Mouse (Mus musculus) testis, postnatal 14 days (tissue): ENCODE data around the gene Traf3.

Experiments used
- DNase-seq: peaks from one replicate; pipeline ENCODE4 v3.0.0; 2021; ENCODE audit warnings: low spot score

The Traf3 gene

DNA sequence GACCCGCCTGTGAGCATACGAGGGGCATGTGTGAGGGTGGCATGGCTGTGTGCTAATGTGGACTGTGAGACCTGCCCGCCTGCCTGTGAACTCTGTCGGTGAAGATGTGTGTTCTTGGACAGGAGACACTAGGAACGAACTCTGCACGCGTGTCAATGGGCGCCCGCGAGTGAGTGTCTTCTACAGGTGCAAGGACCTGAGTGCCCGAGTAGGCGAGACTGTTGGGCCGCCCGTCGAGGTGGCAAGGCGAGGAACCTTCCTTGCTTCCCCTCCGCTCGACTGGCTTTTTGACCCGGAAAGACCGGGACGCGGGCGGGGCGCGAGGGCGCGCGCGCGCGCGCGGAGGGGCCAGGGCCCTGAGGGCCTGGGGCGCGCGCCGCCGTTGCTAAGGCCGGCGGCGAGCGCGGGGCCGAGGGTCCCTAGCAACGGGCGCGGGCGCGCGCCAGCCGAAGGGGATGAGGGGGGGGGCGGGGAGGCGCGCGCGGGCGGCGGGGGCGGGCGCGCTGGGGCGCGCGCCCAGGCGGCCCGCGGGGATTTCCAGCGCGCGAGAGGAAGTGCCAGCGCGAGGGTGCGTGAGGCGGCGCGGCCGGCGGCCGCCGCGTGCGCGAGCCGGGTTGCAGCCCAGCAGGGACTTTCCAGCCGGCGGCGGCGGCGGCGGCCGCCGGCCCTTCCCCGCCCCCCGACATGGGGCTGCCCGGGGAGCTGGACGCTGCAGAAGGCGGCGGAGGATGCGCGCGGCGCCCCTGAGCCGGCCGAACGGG is at the start of gene Traf3:
Gene Traf3 (plus strand): TSS at position 540 of the 761 bp plus-strand sequence.
- DNase-seq, result peak; percentile 80

DNA sequence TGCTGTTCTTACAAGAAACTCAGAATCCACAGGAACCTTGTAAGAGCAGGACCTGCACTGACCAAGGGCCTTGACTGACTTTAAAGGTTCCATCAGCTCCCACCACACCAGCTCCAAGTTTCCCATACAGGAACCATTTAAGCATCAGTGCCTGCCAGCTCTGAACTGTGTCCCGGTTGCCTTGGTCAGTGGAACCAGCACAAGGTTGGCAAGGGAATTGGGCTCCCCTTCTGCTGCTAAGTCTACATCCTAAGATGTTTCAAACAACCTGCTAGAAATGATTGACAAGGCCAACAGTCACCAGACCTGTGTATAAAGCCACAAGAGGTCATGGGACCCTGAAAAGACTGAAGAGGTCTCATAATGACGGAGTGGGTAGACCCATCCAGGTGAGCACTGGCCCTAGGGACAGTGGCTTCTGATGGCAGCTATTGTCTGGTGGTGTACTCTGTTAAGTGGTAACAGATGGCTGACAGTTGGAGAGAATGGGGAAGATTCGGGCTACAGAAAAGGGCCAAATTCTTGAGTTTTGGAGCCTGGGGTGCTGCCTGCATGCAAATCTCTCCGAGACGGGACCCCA is 46.6 kb upstream of the Traf3 start:
- no peak for DNase-seq

DNA sequence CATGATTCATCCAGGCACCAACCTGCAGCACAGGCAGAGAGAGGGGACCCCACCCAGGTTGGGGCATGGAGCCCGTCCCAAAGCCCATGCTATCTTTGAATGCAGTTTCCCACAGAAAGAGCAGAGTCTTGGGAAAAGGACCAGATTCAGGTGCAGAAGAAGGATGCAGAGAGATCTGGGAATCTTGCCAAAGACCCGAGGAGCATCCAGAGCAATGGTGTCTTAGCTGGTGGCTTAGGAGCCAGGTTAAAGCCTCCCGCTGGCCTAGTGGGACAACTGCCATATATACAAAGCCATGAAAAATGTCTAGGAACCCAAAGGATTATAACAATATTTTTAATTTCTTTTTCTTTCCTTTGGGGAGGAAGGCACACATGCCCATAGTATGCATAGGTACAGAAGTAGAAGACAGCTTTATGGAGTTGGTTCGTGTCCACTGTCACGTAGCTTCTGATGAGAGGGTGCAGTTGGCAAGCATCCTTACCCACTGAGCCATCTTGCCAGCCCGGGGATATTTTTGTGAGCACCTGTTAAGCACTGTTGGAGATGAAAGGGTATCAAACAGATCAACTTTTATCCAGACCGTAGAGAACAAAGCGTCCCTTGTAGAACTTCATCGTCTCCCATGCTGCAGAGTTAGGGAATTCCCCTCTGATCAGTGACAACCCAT is 45.1 kb upstream of the Traf3 start:
- no peak for DNase-seq

GRCm38 (mm10) chr12:111122332-111122852 is 43.8 kb upstream of the Traf3 start:
- DNase-seq, result no peak

GRCm38 (mm10) chr12:111124601-111125260 is 41.4 kb upstream of the Traf3 start:
- DNase-seq, result no peak

DNA sequence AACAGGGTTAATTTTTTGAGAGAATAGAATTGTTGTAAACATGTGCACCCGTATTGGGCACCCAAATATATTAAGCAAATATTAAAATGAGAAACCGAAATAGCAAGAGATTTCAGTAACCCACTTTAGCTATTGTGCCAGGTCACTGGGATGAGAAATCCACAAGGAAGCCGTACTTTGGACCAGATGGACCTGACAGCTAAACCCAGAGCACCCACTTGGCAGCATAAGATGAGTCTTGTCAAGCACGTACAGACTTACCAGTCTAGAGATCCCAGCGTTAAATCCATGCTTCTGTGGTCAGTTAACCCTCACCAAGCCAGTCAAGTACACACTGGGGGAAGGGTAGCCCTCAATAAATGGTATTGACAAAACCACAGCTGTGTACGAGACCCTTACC is 40.5 kb upstream of the Traf3 start:
- no peak for DNase-seq

GRCm38 (mm10) chr12:111134169-111134568 is 32.0 kb upstream of the Traf3 start:
- no peak for DNase-seq

GRCm38 (mm10) chr12:111134791-111135733 is 31.1 kb upstream of the Traf3 start:
- no peak for DNase-seq

DNA sequence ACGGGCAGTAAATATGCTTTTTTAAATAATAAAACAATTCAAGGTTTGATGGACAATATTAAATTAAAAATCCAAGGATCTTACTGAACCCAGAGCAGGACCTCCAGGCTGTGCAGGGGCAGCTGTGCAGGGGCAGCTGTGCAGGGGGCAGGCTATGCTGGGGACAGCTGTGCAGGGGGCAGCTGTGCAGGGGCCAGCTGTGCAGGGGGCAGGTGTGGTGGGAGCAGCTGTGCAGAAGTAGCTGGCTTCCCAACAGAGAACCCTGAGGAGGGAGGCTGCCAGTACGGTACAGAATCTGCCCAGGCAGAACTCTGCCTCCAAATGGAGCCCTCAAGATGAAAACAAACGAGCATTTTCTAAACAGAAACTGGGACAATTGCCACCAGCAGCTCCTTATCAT is 30.2 kb upstream of the Traf3 start:
- no peak for DNase-seq

- no peak for DNase-seq
Observed at GRCm38 (mm10) chr12:111137079-111137478, 29.1 kb upstream of the Traf3 start.

- peak; percentile 76 for DNase-seq
Observed at GRCm38 (mm10) chr12:111143005-111143508, 23.1 kb upstream of the Traf3 start.

DNA sequence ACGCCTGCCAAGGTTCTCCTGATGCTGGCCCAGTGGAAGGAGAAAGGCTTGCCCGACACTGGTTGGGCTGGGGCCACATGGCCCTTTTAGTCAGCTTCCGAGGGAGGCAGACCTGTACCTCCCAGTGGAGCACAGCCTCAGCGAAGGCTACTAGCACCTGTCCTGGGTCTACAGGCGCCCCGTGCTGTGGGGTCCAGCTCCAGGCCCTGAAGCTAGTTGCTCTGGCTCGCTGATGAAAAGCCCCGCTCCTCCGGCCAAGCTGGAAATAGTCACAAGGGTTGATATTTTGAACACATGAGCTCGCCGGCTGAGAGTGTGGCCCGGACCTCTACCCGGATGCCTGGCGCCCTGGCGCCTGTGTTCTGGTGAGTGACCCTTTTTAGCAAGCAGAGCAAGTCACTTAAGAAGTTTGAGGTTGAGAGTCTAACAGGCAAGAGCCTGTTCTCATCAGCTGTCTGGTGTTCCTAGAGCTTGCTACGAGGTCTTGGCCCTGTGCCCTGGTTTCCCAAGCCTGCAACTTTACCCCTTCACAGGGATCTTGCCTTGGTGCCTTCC is 22.6 kb upstream of the Traf3 start:
- no peak for DNase-seq

- DNase-seq, result no peak
Observed at GRCm38 (mm10) chr12:111144598-111144997, 21.6 kb upstream of the Traf3 start.

- no peak for DNase-seq
Observed at GRCm38 (mm10) chr12:111145269-111145668, 20.9 kb upstream of the Traf3 start.

DNA sequence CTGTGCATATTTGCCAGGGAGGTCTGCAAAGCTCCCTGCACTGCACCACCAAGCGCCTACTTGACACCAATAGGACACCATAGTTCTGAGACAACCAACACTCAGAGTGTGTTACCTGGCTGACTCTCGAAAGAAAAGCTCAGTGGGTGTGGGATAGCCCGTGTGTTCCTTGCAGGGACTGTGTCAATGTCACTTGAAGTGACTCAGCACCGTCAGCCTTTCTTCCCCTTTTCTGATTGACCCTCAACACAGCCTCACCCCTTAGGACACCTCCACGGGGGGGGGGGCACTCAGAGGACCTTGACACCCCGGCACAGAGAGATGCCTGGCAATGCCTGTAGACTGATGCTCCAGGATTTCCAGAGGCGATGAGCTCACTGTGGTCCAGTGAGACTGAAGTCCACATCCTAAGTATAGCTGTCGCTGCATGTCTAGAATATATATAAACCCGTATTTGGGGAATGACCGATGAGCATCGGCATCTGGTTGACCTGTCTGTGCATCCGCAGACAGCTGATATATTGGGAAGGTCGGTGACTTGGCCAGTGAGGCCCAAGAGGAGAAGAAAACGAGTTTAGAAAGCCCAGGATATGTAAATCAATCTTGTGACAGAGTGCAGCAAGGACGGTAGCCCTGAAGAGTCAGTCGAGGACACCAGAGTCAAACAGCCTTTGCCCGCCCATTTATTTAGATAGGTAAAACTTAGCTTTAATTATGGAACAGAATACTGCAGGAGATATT is 16.5 kb upstream of the Traf3 start:
- no peak for DNase-seq

- DNase-seq, result no peak
Observed at GRCm38 (mm10) chr12:111150236-111150596, 16.0 kb upstream of the Traf3 start.

GRCm38 (mm10) chr12:111151422-111152156 is 14.6 kb upstream of the Traf3 start:
- no peak for DNase-seq

GRCm38 (mm10) chr12:111152579-111152978 is 13.6 kb upstream of the Traf3 start:
- no peak for DNase-seq

- DNase-seq, result no peak
Observed at GRCm38 (mm10) chr12:111152981-111153710, 13.0 kb upstream of the Traf3 start.
